Mouse (Mus musculus) liver, embryonic 16.5 days (tissue): ENCODE data around the gene Atp6v0c. TPM values are rescaled to one million over a fixed set of nuclear protein-coding genes. Genes with fewer than 3 reads are reported as not detected.

Source experiments
- ATAC-seq: fragments of 200-750 bp; cut with Nextera tagmentation; 2 replicates; pipeline ENCODE4 v1.8.0; 2017; ENCODE audit warnings: low read depth, mild to moderate bottlenecking, moderate number of reproducible peaks, moderate library complexity
- H3K27ac ChIP-seq: fragments of 300-500 bp; sonication (generic); 2 replicates; pipeline ENCODE4 v1.5.1; 2014; ENCODE audit warnings: mild to moderate bottlenecking, low read length
- H3K27me3 ChIP-seq: fragments of 300-500 bp; sonication (generic); 2 replicates; pipeline ENCODE4 v1.6.1; 2014; ENCODE audit warnings: low read depth, low read length, mixed read lengths; ENCODE audit not compliant: control insufficient read depth, insufficient read depth
- H3K36me3 ChIP-seq: fragments of 300-500 bp; sonication (generic); 2 replicates; pipeline ENCODE4 v1.6.1; 2014; ENCODE audit warnings: mild to moderate bottlenecking; ENCODE audit not compliant: control insufficient read depth, insufficient read depth
- H3K4me1 ChIP-seq: fragments of 300-500 bp; sonication (generic); 2 replicates; pipeline ENCODE4 v1.6.1; 2014; ENCODE audit warnings: low read depth, low read length, mixed read lengths; ENCODE audit not compliant: control insufficient read depth
- H3K4me2 ChIP-seq: fragments of 300-500 bp; sonication (generic); 2 replicates; pipeline ENCODE4 v1.6.1; 2014; ENCODE audit warnings: low read depth, low read length, mixed read lengths
- H3K4me3 ChIP-seq: fragments of 300-500 bp; sonication (generic); 2 replicates; pipeline ENCODE4 v1.5.1; 2014; ENCODE audit warnings: low read depth, mild to moderate bottlenecking, low read length
- H3K9ac ChIP-seq: fragments of 300-500 bp; sonication (generic); 2 replicates; pipeline ENCODE4 v1.6.1; 2014; ENCODE audit warnings: low read depth, low read length
- H3K9me3 ChIP-seq: fragments of 300-500 bp; sonication (generic); replicated peaks from 2 replicates; pipeline ENCODE4 v1.6.1; 2016; ENCODE audit warnings: low read length; ENCODE audit not compliant: control insufficient read depth
- WGBS: fragments of 180-500 bp; shearing (Covaris S2); extraction: QIAGEN DNeasy Blood & Tissue Kit; methylation state at CpG from one replicate; pipeline ENCODE4 v1.1.7; 2014; ENCODE audit not compliant: insufficient replicate concordance; 5-methylcytosine and 5-hydroxymethylcytosine counted together
- polyA plus RNA-seq: library from polyadenylated mRNA; unstranded; fragments of >200 nt; fragmentation: Nextera tagmentation; extraction: Ambion mirVana; gene quantifications from 2 replicates; pipeline ENCODE4 v1.2.1, GENCODE M21; 2015

The Atp6v0c gene
- polyA plus RNA-seq, 1 experiment from 2014 or later: 382 TPM

GRCm38 (mm10) chr17:24203068-24203467 lies 33.6 kb upstream of the Atp6v0c start:
- H3K4me1 ChIP-seq: peaks cover 94% of the 10 kb centered on the region

GRCm38 (mm10) chr17:24201092-24201491 lies 31.6 kb upstream of the Atp6v0c start:
- H3K27ac ChIP-seq: no peak overlapping the region
- no peaks in the 10 kb centered on the region for H3K9me3 ChIP-seq
- no peak for ATAC-seq
- no peaks in the 10 kb centered on the region for H3K36me3 ChIP-seq
- 62% methylated on average over 4 of the region's 4 CpGs for WGBS
- peaks cover 94% of the 10 kb centered on the region for H3K4me1 ChIP-seq
- peak overlapping the region; percentile 100; the same call in 1 of the 2 replicates for H3K4me2 ChIP-seq
- H3K9ac ChIP-seq: no peak overlapping the region
- H3K27me3 ChIP-seq: no peaks in the 10 kb centered on the region
- no peak overlapping the region for H3K4me3 ChIP-seq

More at GRCm38 (mm10) chr17:24203068-24203467, 33.6 kb upstream of the Atp6v0c start:
- Histone ChIP-seq H3K27ac (peak overlapping the region; percentile 93), H3K4me3 (peak overlapping the region; percentile 33), H3K4me2 (peak overlapping the region; percentile 100), H3K9ac (peak overlapping the region; percentile 50), H3K9me3 (no peaks in the 10 kb centered on the region), H3K36me3 (no peaks in the 10 kb centered on the region), H3K27me3 (peaks cover 2% of the 10 kb centered on the region; the same call in 1 of the 2 replicates)
- ATAC-seq: peak; percentile 67
- 20% methylated on average over 4 of the region's 4 CpGs for WGBS

GRCm38 (mm10) chr17:24199741-24200140 lies 30.2 kb upstream of the Atp6v0c start:
- H3K27ac ChIP-seq: peak overlapping the region; percentile 80
- H3K27me3 ChIP-seq: no peaks in the 10 kb centered on the region
- no peaks in the 10 kb centered on the region for H3K9me3 ChIP-seq
- no peaks in the 10 kb centered on the region for H3K36me3 ChIP-seq
- H3K9ac ChIP-seq: peak overlapping the region; percentile 53
- 43% methylated on average over 4 of the region's 4 CpGs for WGBS
- peaks cover 96% of the 10 kb centered on the region for H3K4me1 ChIP-seq
- ATAC-seq: no peak
- H3K4me3 ChIP-seq: peak overlapping the region; percentile 10; the same call in 1 of the 2 replicates
- H3K4me2 ChIP-seq: peak overlapping the region; percentile 49

GRCm38 (mm10) chr17:24199252-24199651 lies 29.8 kb upstream of the Atp6v0c start:
- Histone ChIP-seq H3K9ac (peak overlapping the region; percentile 53), H3K9me3 (no peaks in the 10 kb centered on the region), H3K4me3 (peak overlapping the region; percentile 10), H3K4me2 (peak overlapping the region; percentile 49), H3K4me1 (peaks cover 96% of the 10 kb centered on the region), H3K36me3 (no peaks in the 10 kb centered on the region), H3K27ac (peak overlapping the region; percentile 80), H3K27me3 (no peaks in the 10 kb centered on the region)
- WGBS: 50% methylated on average over 4 of the region's 4 CpGs
- ATAC-seq: peak; percentile 39

- ATAC-seq: peak; percentile 28; the same call in 1 of the 2 replicates
- H3K9ac ChIP-seq: no peak overlapping the region
- H3K4me3 ChIP-seq: no peak overlapping the region
- H3K9me3 ChIP-seq: no peaks in the 10 kb centered on the region
- no peak overlapping the region for H3K4me2 ChIP-seq
- WGBS: 46% methylated on average over 15 of the region's 15 CpGs
- H3K36me3 ChIP-seq: no peaks in the 10 kb centered on the region
- H3K4me1 ChIP-seq: peaks cover 97% of the 10 kb centered on the region
- no peak overlapping the region for H3K27ac ChIP-seq
- no peaks in the 10 kb centered on the region for H3K27me3 ChIP-seq
Observed at GRCm38 (mm10) chr17:24197032-24197824, 27.7 kb upstream of the Atp6v0c start.

GRCm38 (mm10) chr17:24195349-24195748 lies 25.8 kb upstream of the Atp6v0c start:
- 71% methylated on average over 2 of the region's 2 CpGs for WGBS
- H3K9ac ChIP-seq: no peak overlapping the region
- peaks cover 86% of the 10 kb centered on the region for H3K4me1 ChIP-seq
- no peaks in the 10 kb centered on the region for H3K36me3 ChIP-seq
- no peak overlapping the region for H3K4me3 ChIP-seq
- no peaks in the 10 kb centered on the region for H3K9me3 ChIP-seq
- no peak overlapping the region for H3K27ac ChIP-seq
- H3K4me2 ChIP-seq: no peak overlapping the region
- no peaks in the 10 kb centered on the region for H3K27me3 ChIP-seq
- ATAC-seq: no peak

GRCm38 (mm10) chr17:24193769-24194168 lies 24.3 kb upstream of the Atp6v0c start:
- Histone ChIP-seq H3K27ac (peak overlapping the region; percentile 60), H3K9me3 (no peaks in the 10 kb centered on the region), H3K9ac (peak overlapping the region; percentile 40), H3K4me3 (no peak overlapping the region), H3K36me3 (peaks cover 3% of the 10 kb centered on the region; the same call in 1 of the 2 replicates), H3K4me1 (peaks cover 70% of the 10 kb centered on the region), H3K4me2 (peak overlapping the region; percentile 33), H3K27me3 (no peaks in the 10 kb centered on the region)
- ATAC-seq: peak; percentile 74
- WGBS: 60% methylated on average over 5 of the region's 5 CpGs

- H3K9ac ChIP-seq: peak overlapping the region; percentile 40
- H3K27me3 ChIP-seq: no peaks in the 10 kb centered on the region
- peak overlapping the region; percentile 60 for H3K27ac ChIP-seq
- no peak for ATAC-seq
- H3K4me1 ChIP-seq: peaks cover 65% of the 10 kb centered on the region
- peaks cover 5% of the 10 kb centered on the region; the same call in 1 of the 2 replicates for H3K36me3 ChIP-seq
- WGBS: 82% methylated on average over 8 of the region's 8 CpGs
- no peaks in the 10 kb centered on the region for H3K9me3 ChIP-seq
- H3K4me3 ChIP-seq: no peak overlapping the region
- H3K4me2 ChIP-seq: no peak overlapping the region
Observed at GRCm38 (mm10) chr17:24193268-24193667, 23.8 kb upstream of the Atp6v0c start.

GRCm38 (mm10) chr17:24192848-24193247 lies 23.3 kb upstream of the Atp6v0c start:
- Histone ChIP-seq H3K27me3 (no peaks in the 10 kb centered on the region), H3K36me3 (peaks cover 7% of the 10 kb centered on the region), H3K4me3 (no peak overlapping the region), H3K4me1 (peaks cover 61% of the 10 kb centered on the region), H3K4me2 (no peak overlapping the region), H3K9me3 (no peaks in the 10 kb centered on the region), H3K9ac (no peak overlapping the region), H3K27ac (0 out of 2 replicates have a peak overlapping the region, but pooled peaks have one; percentile 60)
- ATAC-seq: no peak
- 49% methylated on average over 8 of the region's 8 CpGs for WGBS
